In the genomic region with DNA sequence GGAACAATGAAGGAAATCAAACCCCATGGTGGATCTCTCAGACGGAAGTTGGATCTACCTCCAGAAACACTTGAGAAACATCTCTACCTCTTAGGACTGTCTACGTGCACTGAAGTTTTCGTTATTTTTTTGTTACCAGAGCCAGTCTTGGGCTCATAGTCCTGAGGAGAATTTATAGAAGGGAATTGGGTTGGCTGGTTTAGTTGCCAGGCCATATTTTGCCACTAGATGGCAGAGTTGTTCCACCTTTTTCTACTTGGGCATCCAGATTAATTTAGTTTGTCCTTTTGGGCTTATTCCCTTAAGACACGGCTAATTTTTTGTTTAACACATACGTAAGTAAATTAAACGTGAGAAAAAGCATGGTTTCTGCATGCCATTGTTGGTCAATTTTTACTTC, we compare ENCODE assay signal across 8 mouse cellular contexts. TPM values are rescaled to one million over a fixed set of nuclear protein-coding genes. Genes with fewer than 3 reads are reported as not detected.
DNase-seq lines count a peak whose midpoint lies in the region; ATAC-seq and TF ChIP-seq lines count a peak whose summit lies in the region.
"Had no signal": no experiment of that assay in that cellular context is flagged by ENCODE, and none has a peak within 500 bp of the region (broad histone marks: within the 10 kb centered on the region; RNA-seq: fewer than 3 reads in every experiment).

No protein-coding gene starts in this region.

- peak; percentile 79 to 87 for TF ChIP-seq CTCF in CH12.LX (conservative IDR thresholded peaks at IDR 0.05 in 1 of 2, IDR thresholded peaks at IDR 0.05 in 1 of 2; ENCODE audit: low read depth in 2 of 2, low read length in 2 of 2)
- peak; percentile 59 for TF ChIP-seq CTCF in liver, embryonic 14.5 days (IDR thresholded peaks at IDR 0.05; ENCODE audit: low read depth)

- no peak for TF ChIP-seq EP300 in CH12.LX (IDR thresholded peaks at IDR 0.05; ENCODE audit: low read length)
- TF ChIP-seq EP300 in liver, embryonic 14.5 days (IDR thresholded peaks at IDR 0.05; ENCODE audit: low read depth): no peak

- peak; percentile 65 for DNase-seq in CH12.LX (ENCODE audit: extremely low read depth)
- DNase-seq in NIH3T3 (ENCODE audit: low read depth): peak; percentile 81
- DNase-seq in cerebellum, adult 9-11 months: peak; percentile 37
- peak; percentile 54 to 61 for DNase-seq in frontal cortex, postnatal 25 days (ENCODE audit: low spot score in 2 of 2)
- peak; percentile 89 for DNase-seq in kidney, adult 9 months
- peak in 1 of 3 experiments; percentile 11 for DNase-seq in liver, embryonic 14.5 days (ENCODE audit: low read depth in 3 of 3, low spot score in 3 of 3)
- peak; percentile 87 for DNase-seq in retina, embryonic 14.5 days (ENCODE audit: low spot score)

- TF ChIP-seq POLR2A in CH12.LX (IDR thresholded peaks at IDR 0.05; ENCODE audit: low read depth, low read length): no peak

- TF ChIP-seq RAD21 in CH12.LX (IDR thresholded peaks at IDR 0.05; ENCODE audit: low read depth, low read length): peak; percentile 97

- peaks cover 13 to 35% of the 10 kb centered on the region in 2 experiments; a peak in 3 of 4 replicates for H3K4me1 ChIP-seq in CH12.LX (ENCODE audit: control insufficient read depth in 1 of 2, insufficient read depth in 2 of 2)
- H3K4me1 ChIP-seq in liver, embryonic 14.5 days (replicated peaks; ENCODE audit: control insufficient read depth in 2 of 2, insufficient read depth in 2 of 2, low read length in 1 of 2): peaks cover 0 to 4% of the 10 kb centered on the region in 2 experiments; a peak in 1 of 4 replicates

- no peak overlapping the region for H3K4me3 ChIP-seq in CH12.LX (replicated peaks in 1 of 3; ENCODE audit: low read depth in 2 of 3, low read length in 2 of 3, poor library complexity in 1 of 3)
- no peak overlapping the region for H3K4me3 ChIP-seq in liver, embryonic 14.5 days (ENCODE audit: insufficient read depth in 1 of 2, low read depth in 2 of 2, low read length in 2 of 2)
- H3K4me3 ChIP-seq: heart, embryonic 13.5 days had no signal

- peaks cover 0 to 3% of the 10 kb centered on the region in 2 experiments for H3K36me3 ChIP-seq in CH12.LX (replicated peaks in 1 of 2; ENCODE audit: control insufficient read depth in 1 of 2, insufficient read depth in 1 of 2, low read length in 1 of 2)
- H3K36me3 ChIP-seq in liver, embryonic 14.5 days (replicated peaks; ENCODE audit: control insufficient read depth, insufficient read depth, low read depth): no peaks in the 10 kb centered on the region
- H3K36me3 ChIP-seq: heart, embryonic 13.5 days had no signal

- no peak overlapping the region for H3K9ac ChIP-seq in CH12.LX (ENCODE audit: insufficient read depth, low read depth)
- no peak overlapping the region for H3K9ac ChIP-seq in liver, embryonic 14.5 days (replicated peaks)

- H3K4me2 ChIP-seq in CH12.LX (ENCODE audit: insufficient read depth, low read depth, poor library complexity, severe bottlenecking): no peak overlapping the region
- no peak overlapping the region for H3K4me2 ChIP-seq in liver, embryonic 14.5 days (ENCODE audit: low read depth)

- no peak overlapping the region for H3K27ac ChIP-seq in CH12.LX (ENCODE audit: insufficient read depth, low read depth)
- no peak overlapping the region for H3K27ac ChIP-seq in liver, embryonic 14.5 days

- no peak for ATAC-seq in liver, embryonic 14.5 days (ENCODE audit: insufficient read depth)

- dilution Hi-C loops in CH12.LX (cut with MboI; ENCODE audit: extremely low pct_ligation_motif_present, extremely low pct_unique_long_range_greater_than_20kb, low sequenced_read_pairs): no loop called here

- H3K79me2 ChIP-seq in CH12.LX (replicated peaks; ENCODE audit: control insufficient read depth, extremely low read depth, insufficient read depth, poor library complexity, severe bottlenecking): no peaks in the 10 kb centered on the region

- in situ Hi-C loops in CH12.LX (cut with MboI; ENCODE audit: low pct_ligation_motif_present, low pct_unique_long_range_greater_than_20kb, low sequenced_read_pairs): loop anchor here (10.0 kb wide), 2 partner anchors 662 to 942 kb away; a partner anchor contains a TSS

- 28% methylated on average over 6 of the region's 6 CpGs for WGBS in liver, embryonic 14.5 days (ENCODE audit: insufficient replicate concordance)

- H3K27me3 ChIP-seq in CH12.LX (replicated peaks): no peaks in the 10 kb centered on the region
- no peaks in the 10 kb centered on the region for H3K27me3 ChIP-seq in liver, embryonic 14.5 days (ENCODE audit: control insufficient read depth, insufficient read depth, low read length)
- H3K27me3 ChIP-seq: heart, embryonic 13.5 days had no signal

- no peaks in the 10 kb centered on the region for H3K9me3 ChIP-seq in CH12.LX (replicated peaks; ENCODE audit: low read length)
- H3K9me3 ChIP-seq in liver, embryonic 14.5 days (ENCODE audit: control insufficient read depth, low read length): no peaks in the 10 kb centered on the region
- H3K9me3 ChIP-seq: heart, embryonic 13.5 days had no signal

TF ChIP-seq in CH12.LX, 34 proteins besides CTCF, POLR2A, EP300 and RAD21:
- TF ChIP-seq SMC3 (IDR thresholded peaks at IDR 0.05; ENCODE audit: low read depth, low read length) (peak; percentile 80), MYC (IDR thresholded peaks at IDR 0.05; ENCODE audit: low read depth, low read length) (no peak), ZC3H11A (IDR thresholded peaks at IDR 0.05; ENCODE audit: low read depth, low read length) (peak; percentile 54), TBP (conservative IDR thresholded peaks at IDR 0.05; ENCODE audit: low read depth, low read length) (no peak)

RNA-seq across cellular contexts. Expression of a gene that starts 37.1 kb away (rescaled TPM):
- total RNA-seq in CH12.LX (2012; rRNA removed) (5.0 and 5.4 TPM in 2 replicates), CH12.LX (2014; rRNA removed) (4.9 and 5.5 TPM in 2 replicates)
- 5.2 and 5.9 TPM in 2 replicates for polyA plus RNA-seq in CH12.LX (2012; ENCODE audit: insufficient read length, low read depth)
- polyA plus RNA-seq in liver, embryonic 14.5 days (2012; rRNA removed): 1.2 and 1.5 TPM in 2 replicates
- 5.6 and 6.0 TPM in 2 replicates for polyA plus RNA-seq in liver, embryonic 14.5 days (2014; fragmentation: Nextera tagmentation; extraction: Ambion mirVana)
